Mouse (Mus musculus) bone marrow macrophage, adult 2 months (primary cell): ENCODE measurements at regions not wholly inside any gene's neighbourhood (a gene's known extent, or its start where the extent isn't known, plus 50 kb on each side); places are given as distances from the start of the nearest gene placed in this dataset.

Experiments
- CTCF ChIP-seq: IDR thresholded peaks from 2 replicates; pipeline ENCODE4 v1.5.1; 2012; ENCODE audit warnings: low read depth, mild to moderate bottlenecking, low read length, moderate library complexity
- POLR2A ChIP-seq: IDR thresholded peaks from 2 replicates; pipeline ENCODE4 v1.6.1; 2012; ENCODE audit warnings: mild to moderate bottlenecking, low read depth, low read length, borderline replicate concordance

GRCm38 (mm10) chr5:37917161-37917560 lies 92.8 kb upstream of the Msx1 start:
- TF ChIP-seq CTCF, result no peak
- no peak for TF ChIP-seq POLR2A
